Comparison of ENCODE assay signal across 10 mouse cellular contexts in genomic region chr4:99657831-99658470, GRCm38 (mm10). TPM values are rescaled to one million over a fixed set of nuclear protein-coding genes. Genes with fewer than 3 reads are reported as not detected.
DNase-seq lines count a peak whose midpoint lies in the region; ATAC-seq lines count a peak whose summit lies in the region.
"Had no signal": no experiment of that assay in that cellular context is flagged by ENCODE, and none has a peak within 500 bp of the region (broad histone marks: within the 10 kb centered on the region; RNA-seq: fewer than 3 reads in every experiment).

No protein-coding gene starts in this region.

- no peak for ATAC-seq in heart, embryonic 11.5 days (replicated peaks; ENCODE audit: insufficient number of reproducible peaks, low FRiP score, low TSS enrichment)

- H3K4me1 ChIP-seq in heart, embryonic 11.5 days (ENCODE audit: control insufficient read depth, insufficient read depth, low read length) = peaks cover 7% of the 10 kb centered on the region
- peaks cover 39% of the 10 kb centered on the region for H3K4me1 ChIP-seq in midbrain, embryonic 10.5 days

- no peak overlapping the region for H3K27ac ChIP-seq in heart, embryonic 11.5 days (ENCODE audit: low read depth, low read length)
- no peak overlapping the region for H3K27ac ChIP-seq in midbrain, embryonic 10.5 days (replicated peaks)

- H3K9me3 ChIP-seq in heart, embryonic 11.5 days (replicated peaks; ENCODE audit: control insufficient read depth, low read length) = no peaks in the 10 kb centered on the region
- H3K9me3 ChIP-seq in midbrain, embryonic 10.5 days (replicated peaks) = no peaks in the 10 kb centered on the region

- H3K9ac ChIP-seq in heart, embryonic 11.5 days (ENCODE audit: low read depth, low read length) = no peak overlapping the region

- intact Hi-C loops in heart, postnatal 14 days (cut with DNase I) = no loop called here

- H3K4me3 ChIP-seq in heart, embryonic 11.5 days (ENCODE audit: low read depth, low read length) = peak overlapping the region; percentile 37
- H3K4me3 ChIP-seq in midbrain, embryonic 10.5 days = peak overlapping the region; percentile 43

- under 1% methylated on average over 38 of the region's 41 CpGs for WGBS in heart, embryonic 11.5 days (ENCODE audit: insufficient replicate concordance)
- WGBS in midbrain, embryonic 10.5 days = under 1% methylated on average over 41 of the region's 41 CpGs

- H3K4me2 ChIP-seq in heart, embryonic 11.5 days = peak overlapping the region; percentile 59

- no peak for DNase-seq in heart, adult 9 months (ENCODE audit: low spot score in 2 of 2)
- peak; percentile 70 for DNase-seq in embryo, embryonic 10 days (ENCODE audit: low spot score)
- DNase-seq in heart, postnatal 14 days = peak; percentile 16
- DNase-seq in midbrain, embryonic 10.5 days (ENCODE audit: low spot score) = peak; percentile 68
- DNase-seq in urinary bladder, postnatal 14 days (ENCODE audit: low spot score) = no peak
- no peak for DNase-seq in thymus, adult 18-20 months
- no peak for DNase-seq in right cerebral cortex, postnatal 4 days

- H3K27me3 ChIP-seq in heart, embryonic 11.5 days (ENCODE audit: control insufficient read depth, insufficient read depth, low read length) = peaks cover 81% of the 10 kb centered on the region
- H3K27me3 ChIP-seq in midbrain, embryonic 10.5 days (ENCODE audit: low read depth, poor library complexity, severe bottlenecking) = peaks cover 100% of the 10 kb centered on the region

- H3K36me3 ChIP-seq in heart, embryonic 11.5 days (ENCODE audit: control insufficient read depth, insufficient read depth, low read length) = no peaks in the 10 kb centered on the region
- no peaks in the 10 kb centered on the region for H3K36me3 ChIP-seq in midbrain, embryonic 10.5 days
- H3K36me3 ChIP-seq: G1E had no signal

RNA-seq across cellular contexts. Expression of gene Foxd3, which starts 1.9 kb away (rescaled TPM):
- 0.13 and 0.17 TPM in 2 replicates for polyA plus RNA-seq in heart, embryonic 11.5 days (2014; fragmentation: Nextera tagmentation; extraction: Ambion mirVana)
- total RNA-seq in heart, postnatal 14 days (2021) = 1 to 10 TPM in 1 of 2 experiments, under 1 TPM in 1; 0.90 to 1.1 TPM
- 0.05 and 0.23 TPM in 2 replicates for polyA plus RNA-seq in midbrain, embryonic 10.5 days (2016; fragmentation: Nextera tagmentation; extraction: Ambion mirVana)
- total RNA-seq: G1E; neutrophil, adult 5-6 weeks had no signal
- polyA plus RNA-seq: G1E had no signal

RNA-seq across cellular contexts. Expression of gene Alg6, which starts 57.5 kb away (rescaled TPM):
- 12.9 and 13.7 TPM in 2 replicates for polyA plus RNA-seq in heart, embryonic 11.5 days (2014; fragmentation: Nextera tagmentation; extraction: Ambion mirVana)
- 1 to 10 TPM; 5.6 to 9.3 TPM for total RNA-seq in heart, postnatal 14 days (2021)
- polyA plus RNA-seq in midbrain, embryonic 10.5 days (2016; fragmentation: Nextera tagmentation; extraction: Ambion mirVana) = 19.7 and 20.4 TPM in 2 replicates

Comparison
In these comparisons a context has a peak if more than half of its experiments do, and no peak if none do; other contexts are left out.
1. DNase-seq: peak in embryo, embryonic 10 days (single experiment), heart, postnatal 14 days (2 of 2) and midbrain, embryonic 10.5 days (single experiment); none in heart, adult 9 months (0 of 2), urinary bladder, postnatal 14 days (single experiment), thymus, adult 18-20 months (0 of 2) and right cerebral cortex, postnatal 4 days (single experiment).